Mouse (Mus musculus) G1E (cell line): ENCODE results near the gene Paxbp1.

Experiments
- CTCF ChIP-seq: IDR thresholded peaks from 2 replicates; pipeline ENCODE4 v1.5.1; 2012; ENCODE audit warnings: low read depth, low read length, inconsistent platforms, mixed read lengths
- GATA1 ChIP-seq: IDR thresholded peaks from 2 replicates; pipeline ENCODE4 v1.6.1; 2012; ENCODE audit warnings: borderline replicate concordance, low read length, inconsistent platforms, mixed read lengths
- GATA2 ChIP-seq: IDR thresholded peaks from 2 replicates; pipeline ENCODE4 v1.6.1; 2012; ENCODE audit warnings: low read depth, low read length, inconsistent platforms, borderline replicate concordance
- POLR2AphosphoS5 ChIP-seq: IDR thresholded peaks from 2 replicates; pipeline ENCODE4 v1.6.1; 2012; ENCODE audit warnings: low read depth, low read length, inconsistent platforms; ENCODE audit not compliant: insufficient replicate concordance

- TF ChIP-seq CTCF, result no peak
- no peak for TF ChIP-seq POLR2AphosphoS5
- no peak for TF ChIP-seq GATA1
- no peak for TF ChIP-seq GATA2
Measured at GRCm38 (mm10) chr16:91035866-91036265, 8.5 kb downstream of the Paxbp1 start.
